Mouse (Mus musculus): ENCODE results near the gene Fzr1.

GRCm38 (mm10) chr10:81365073-81365472 lies 13.2 kb downstream of the Fzr1 start:
- TF ChIP-seq POLR2A (IDR thresholded peaks at IDR 0.05; ENCODE audit: borderline replicate concordance, low read depth, low read length) (no peak), CTCF (IDR thresholded peaks at IDR 0.05; ENCODE audit: low read depth, low read length) (no peak)

Measured in bone marrow macrophage, adult 2 months (primary cell).